Mouse (Mus musculus) lung, embryonic 16.5 days (tissue): ENCODE data around the gene Lzts3. TPM values are rescaled to one million over a fixed set of nuclear protein-coding genes. Genes with fewer than 3 reads are reported as not detected.

Source experiments
- ATAC-seq: fragments of 200-750 bp; cut with Nextera tagmentation; 2 replicates; pipeline ENCODE4 v1.8.0; 2017; ENCODE audit warnings: low read depth, mild to moderate bottlenecking, moderate library complexity
- H3K27ac ChIP-seq: fragments of 300-500 bp; sonication (generic); 2 replicates; pipeline ENCODE4 v1.5.1; 2014; ENCODE audit warnings: mild to moderate bottlenecking, control low read depth, low read length
- H3K27me3 ChIP-seq: fragments of 300-500 bp; sonication (generic); 2 replicates; pipeline ENCODE4 v1.6.1; 2014; ENCODE audit warnings: low read depth, low read length, mixed read lengths; ENCODE audit not compliant: control insufficient read depth, insufficient read depth
- H3K36me3 ChIP-seq: fragments of 300-500 bp; sonication (generic); 2 replicates; pipeline ENCODE4 v1.6.1; 2014; ENCODE audit warnings: low read length; ENCODE audit not compliant: control insufficient read depth, insufficient read depth
- H3K4me1 ChIP-seq: fragments of 300-500 bp; sonication (generic); replicated peaks from 2 replicates; pipeline ENCODE4 v1.6.1; 2014; ENCODE audit warnings: low read length, mixed read lengths; ENCODE audit not compliant: control insufficient read depth, insufficient read depth
- H3K4me2 ChIP-seq: fragments of 300-500 bp; sonication (generic); 2 replicates; pipeline ENCODE4 v1.6.1; 2014; ENCODE audit warnings: low read depth, low read length, control low read depth
- H3K4me3 ChIP-seq: fragments of 300-500 bp; sonication (generic); 2 replicates; pipeline ENCODE4 v1.5.1; 2014; ENCODE audit warnings: mild to moderate bottlenecking, low read length, control low read depth
- H3K9ac ChIP-seq: fragments of 300-500 bp; sonication (generic); 2 replicates; pipeline ENCODE4 v1.6.1; 2014; ENCODE audit warnings: low read length, control low read depth
- H3K9me3 ChIP-seq: fragments of 300-500 bp; sonication (generic); 2 replicates; pipeline ENCODE4 v1.6.1; 2016; ENCODE audit warnings: low read length; ENCODE audit not compliant: control insufficient read depth
- WGBS: fragments of 180-500 bp; shearing (Covaris S2); extraction: QIAGEN DNeasy Blood & Tissue Kit; methylation state at CpG from one replicate; pipeline ENCODE4 v1.1.7; 2014; 5-methylcytosine and 5-hydroxymethylcytosine counted together
- polyA plus RNA-seq: library from polyadenylated mRNA; unstranded; fragments of >200 nt; fragmentation: Nextera tagmentation; extraction: Ambion mirVana; gene quantifications from 2 replicates; pipeline ENCODE4 v1.2.1, GENCODE M21; 2015

The Lzts3 gene
- polyA plus RNA-seq, 1 experiment from 2014 or later = 3.1 TPM

- Histone ChIP-seq H3K27ac (no peak overlapping the region), H3K9me3 (no peaks in the 10 kb centered on the region), H3K4me2 (peak overlapping the region; percentile 96), H3K9ac (peak overlapping the region; percentile 76), H3K4me3 (peak overlapping the region; percentile 68), H3K27me3 (peaks cover 1% of the 10 kb centered on the region; the same call in 1 of the 2 replicates), H3K36me3 (no peaks in the 10 kb centered on the region), H3K4me1 (peaks cover 2% of the 10 kb centered on the region; the same call in 1 of the 2 replicates)
- ATAC-seq = peak; percentile 46
- WGBS = 0% methylated on average over 22 of the region's 27 CpGs
These were observed 374 bp downstream of the Lzts3 start for GRCm38 (mm10) chr2:130642197-130642660.

DNA sequence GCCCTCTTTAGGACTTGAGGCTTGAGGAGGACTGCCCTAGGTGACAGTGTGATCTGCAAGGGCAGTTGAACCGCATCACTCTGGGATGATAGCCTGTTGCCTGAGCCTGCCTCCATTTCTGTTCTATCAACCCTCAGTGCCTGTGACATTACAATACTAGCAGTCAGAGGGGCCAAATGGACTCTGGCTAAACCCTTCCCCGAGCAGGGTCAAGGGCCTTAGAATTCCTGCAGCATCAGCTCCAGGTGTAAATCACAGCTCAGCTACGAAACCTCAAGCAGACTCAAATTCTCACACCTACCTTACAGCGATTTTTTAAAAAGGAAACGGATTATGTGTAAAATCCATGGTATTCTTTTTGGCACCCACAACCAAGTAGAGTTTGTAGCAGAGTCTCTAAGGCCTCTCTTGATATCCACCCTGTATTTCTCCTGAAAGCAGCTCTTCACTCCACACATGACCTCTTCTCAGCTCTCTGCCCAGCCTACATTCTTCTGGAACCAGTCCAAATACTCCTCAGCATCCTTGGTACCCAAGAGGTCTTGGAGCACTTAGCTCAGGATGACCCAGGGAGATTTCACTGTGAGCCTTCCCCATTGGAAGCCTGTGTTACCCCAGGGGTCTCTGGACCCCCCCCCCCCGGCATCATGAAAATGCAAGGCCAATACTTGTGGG is 1.1 kb downstream of the Lzts3 start:
- no peak overlapping the region for H3K4me2 ChIP-seq
- no peak overlapping the region for H3K4me3 ChIP-seq

GRCm38 (mm10) chr2:130639276-130639675 is 3.3 kb downstream of the Lzts3 start:
- Histone ChIP-seq H3K27me3 (peaks cover 29% of the 10 kb centered on the region), H3K9me3 (no peaks in the 10 kb centered on the region), H3K4me1 (peaks cover 15% of the 10 kb centered on the region), H3K4me2 (no peak overlapping the region), H3K9ac (no peak overlapping the region), H3K4me3 (no peak overlapping the region), H3K27ac (no peak overlapping the region), H3K36me3 (no peaks in the 10 kb centered on the region)
- no peak for ATAC-seq
- 76% methylated on average over 6 of the region's 6 CpGs for WGBS

More for the DNA sequence above, 1.1 kb downstream of the Lzts3 start:
- Histone ChIP-seq H3K27ac (no peak overlapping the region), H3K36me3 (no peaks in the 10 kb centered on the region), H3K9me3 (no peaks in the 10 kb centered on the region), H3K4me1 (peaks cover 2% of the 10 kb centered on the region; the same call in 1 of the 2 replicates), H3K9ac (no peak overlapping the region), H3K27me3 (peaks cover 9% of the 10 kb centered on the region; the same call in 1 of the 2 replicates)
- WGBS = 54% methylated on average over 6 of the region's 6 CpGs
- ATAC-seq = no peak

- H3K9ac ChIP-seq = no peak overlapping the region
- no peaks in the 10 kb centered on the region for H3K36me3 ChIP-seq
- peaks cover 37% of the 10 kb centered on the region for H3K27me3 ChIP-seq
- H3K27ac ChIP-seq = no peak overlapping the region
- H3K4me2 ChIP-seq = no peak overlapping the region
- H3K9me3 ChIP-seq = no peaks in the 10 kb centered on the region
- no peak for ATAC-seq
- H3K4me1 ChIP-seq = peaks cover 17% of the 10 kb centered on the region
- WGBS = 26% methylated on average over 16 of the region's 16 CpGs
- no peak overlapping the region for H3K4me3 ChIP-seq
These were observed 4.4 kb downstream of the Lzts3 start for GRCm38 (mm10) chr2:130638101-130638611.

- ATAC-seq = peak; percentile 34; the same call in 1 of the 2 replicates
- peaks cover 14% of the 10 kb centered on the region for H3K4me1 ChIP-seq
- no peak overlapping the region for H3K9ac ChIP-seq
- peak overlapping the region; percentile 48 for H3K4me3 ChIP-seq
- 24% methylated on average over 21 of the region's 21 CpGs for WGBS
- peaks cover 37% of the 10 kb centered on the region for H3K27me3 ChIP-seq
- no peak overlapping the region for H3K27ac ChIP-seq
- H3K36me3 ChIP-seq = no peaks in the 10 kb centered on the region
- H3K4me2 ChIP-seq = peak overlapping the region; percentile 77; the same call in 1 of the 2 replicates
- H3K9me3 ChIP-seq = no peaks in the 10 kb centered on the region
These were observed 6.8 kb downstream of the Lzts3 start for GRCm38 (mm10) chr2:130635847-130636246.

DNA sequence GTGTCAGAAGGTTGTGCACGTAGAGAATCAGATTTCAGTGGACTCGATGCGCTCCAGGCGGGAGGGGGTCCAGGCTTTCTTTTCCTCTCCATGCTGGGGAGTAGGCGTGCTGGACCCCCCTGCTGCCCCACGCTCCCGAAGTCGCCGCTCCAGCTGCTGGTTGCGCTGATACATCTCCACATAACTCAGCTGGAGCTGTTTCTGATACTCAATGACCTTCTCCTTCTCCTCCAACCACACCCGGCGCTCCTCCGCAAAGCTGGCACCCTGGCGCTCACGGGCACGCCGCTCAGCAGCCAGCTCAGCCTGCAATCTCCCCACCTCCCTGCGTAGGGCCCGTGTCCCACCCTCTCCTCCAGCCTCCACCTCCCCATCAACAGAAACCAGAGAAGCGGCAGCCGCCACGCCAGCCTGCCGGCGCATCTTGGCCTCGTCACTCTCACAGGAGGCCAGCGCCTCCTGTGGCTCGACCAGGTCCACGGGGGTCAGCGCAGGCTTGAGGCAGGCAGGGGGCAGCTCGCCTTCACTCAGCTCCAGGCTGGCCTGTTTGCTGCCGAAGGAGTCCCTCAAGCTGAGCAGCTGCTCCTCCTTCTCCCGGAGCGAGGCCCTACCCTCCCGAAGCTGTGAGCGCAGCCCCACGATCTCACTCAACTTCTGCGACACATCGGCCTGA is 7.7 kb downstream of the Lzts3 start:
- Histone ChIP-seq H3K36me3 (no peaks in the 10 kb centered on the region), H3K27ac (no peak overlapping the region), H3K4me1 (peaks cover 14% of the 10 kb centered on the region), H3K4me3 (peak overlapping the region; percentile 48), H3K9me3 (no peaks in the 10 kb centered on the region), H3K9ac (peak overlapping the region; percentile 61), H3K4me2 (peak overlapping the region; percentile 77), H3K27me3 (peaks cover 37% of the 10 kb centered on the region)
- ATAC-seq = peak; percentile 62
- 2% methylated on average over 38 of the region's 38 CpGs for WGBS

DNA sequence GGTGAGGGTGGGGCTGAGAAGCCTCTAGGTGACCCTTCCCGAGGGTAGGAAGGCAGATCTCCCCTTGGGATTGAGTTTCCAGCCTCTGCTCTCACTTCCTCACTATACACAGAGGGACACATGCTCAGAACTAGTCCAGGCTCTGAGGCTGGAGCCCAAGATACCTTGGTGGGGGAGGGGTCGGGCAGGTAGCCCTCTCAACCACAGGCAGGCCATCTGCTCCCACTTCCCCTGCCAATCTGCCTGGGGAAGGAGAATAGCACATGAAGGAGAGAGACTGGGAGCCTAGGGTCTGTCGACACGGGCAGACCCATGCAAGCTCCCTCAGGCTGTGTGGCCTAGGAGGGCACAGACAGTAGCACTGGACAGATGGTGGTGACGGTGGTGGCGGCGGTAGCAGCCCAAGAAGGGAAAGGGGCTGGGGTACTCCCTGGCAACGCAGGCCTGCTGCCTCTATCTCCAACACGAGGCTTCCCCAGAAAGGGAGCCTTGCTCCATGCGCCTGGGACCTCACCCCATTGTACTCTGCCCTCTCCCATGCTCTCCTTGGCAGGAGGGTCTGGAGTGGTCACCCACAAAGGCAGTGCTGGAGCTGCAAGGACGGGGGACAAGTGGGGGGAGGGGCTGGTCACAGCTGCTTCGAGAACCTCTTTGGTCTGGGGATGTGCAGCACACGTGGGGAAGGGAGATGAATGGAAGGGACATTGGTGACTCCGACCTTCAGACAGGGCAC is 8.4 kb downstream of the Lzts3 start:
- Histone ChIP-seq H3K27ac (no peak overlapping the region), H3K4me2 (peak overlapping the region; percentile 77), H3K9ac (peak overlapping the region; percentile 61; the same call in 1 of the 2 replicates), H3K4me3 (peak overlapping the region; percentile 48), H3K9me3 (no peaks in the 10 kb centered on the region), H3K36me3 (no peaks in the 10 kb centered on the region), H3K4me1 (peaks cover 15% of the 10 kb centered on the region), H3K27me3 (peaks cover 37% of the 10 kb centered on the region)
- WGBS = 25% methylated on average over 14 of the region's 14 CpGs
- ATAC-seq = no peak

DNA sequence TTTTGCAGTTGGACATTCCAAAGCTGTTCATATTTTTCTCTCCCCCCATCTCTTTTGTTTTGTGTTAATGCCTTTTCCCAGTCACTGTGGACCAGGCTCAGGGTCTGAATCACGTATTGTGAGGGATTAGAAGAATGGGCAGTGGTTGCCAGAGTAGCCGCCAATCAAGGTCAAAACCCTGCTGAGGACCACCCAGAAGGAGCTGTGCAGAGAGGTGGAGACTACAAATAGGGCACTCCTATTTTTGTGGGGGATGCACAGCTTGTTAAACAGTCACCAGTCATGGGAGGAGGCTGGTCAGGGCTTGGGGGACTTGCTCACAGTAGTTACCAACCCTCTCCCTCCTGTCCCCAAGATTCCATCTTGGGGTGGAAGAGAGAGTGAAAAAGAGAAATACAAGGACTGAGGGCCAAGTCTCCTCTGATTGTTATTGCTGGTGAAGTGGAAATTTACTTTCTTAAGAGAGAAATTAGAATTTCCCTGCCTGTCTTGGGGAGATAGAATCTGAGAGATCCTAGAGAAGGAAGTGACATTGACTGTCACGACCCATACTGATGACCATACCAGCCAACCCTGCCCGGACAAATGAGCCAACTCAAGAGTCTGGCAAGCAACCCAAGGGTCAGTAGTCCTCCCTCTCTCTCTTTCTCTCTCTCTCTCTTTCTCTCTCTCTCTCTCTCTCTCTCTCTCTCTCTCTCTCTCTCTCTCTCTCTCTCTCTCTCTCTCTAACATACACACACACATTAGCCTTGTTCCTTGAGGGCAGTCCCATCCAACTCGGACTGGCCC is 9.5 kb downstream of the Lzts3 start:
- Histone ChIP-seq H3K4me2 (no peak overlapping the region), H3K27ac (no peak overlapping the region), H3K9ac (no peak overlapping the region), H3K4me1 (peaks cover 20% of the 10 kb centered on the region), H3K4me3 (no peak overlapping the region), H3K27me3 (peaks cover 37% of the 10 kb centered on the region), H3K36me3 (no peaks in the 10 kb centered on the region), H3K9me3 (no peaks in the 10 kb centered on the region)
- no peak for ATAC-seq
- WGBS = 51% methylated on average over 5 of the region's 5 CpGs
